Comparison of ENCODE assay signal across 18 mouse cellular contexts in the genomic region with DNA sequence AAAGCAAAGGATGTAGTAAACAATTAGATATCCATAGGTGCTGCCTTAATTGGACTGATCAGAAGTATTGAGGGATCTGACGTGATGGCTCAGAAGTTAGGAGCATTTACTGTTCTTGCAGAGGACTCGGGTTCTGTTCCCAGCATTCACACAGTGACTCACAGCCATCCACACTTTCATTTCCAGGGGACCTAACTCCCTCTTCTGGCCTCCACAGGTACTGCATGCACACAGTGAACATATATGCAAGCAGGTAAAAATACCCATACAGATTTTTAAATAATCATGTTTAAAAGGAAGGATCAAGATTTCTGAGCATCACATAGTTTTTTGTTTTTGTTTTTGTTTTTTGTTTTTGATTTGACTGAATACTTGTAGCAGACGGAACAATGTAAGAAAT.
DNase-seq lines count a peak whose midpoint lies in the region; ATAC-seq and TF ChIP-seq lines count a peak whose summit lies in the region.
"Had no signal": no experiment of that assay in that cellular context is flagged by ENCODE, and none has a peak within 500 bp of the region (broad histone marks: within the 10 kb centered on the region; RNA-seq: fewer than 3 reads in every experiment).

No protein-coding gene starts in this region.

- no peak; the same call in 1 of the 2 replicates for TF ChIP-seq RAD21 in MEL (IDR thresholded peaks at IDR 0.05; ENCODE audit: low read depth, low read length)

- ATAC-seq in intestine, postnatal 0 days, result no peak
- ATAC-seq in intestine, embryonic 16.5 days, result no peak
- ATAC-seq in lung, postnatal 0 days, result no peak
- ATAC-seq in liver, postnatal 0 days, result no peak

- no peak overlapping the region for H3K9ac ChIP-seq in intestine, postnatal 0 days (ENCODE audit: low read depth, low read length)
- H3K9ac ChIP-seq in intestine, embryonic 16.5 days (ENCODE audit: low read depth, low read length), result no peak overlapping the region
- no peak overlapping the region for H3K9ac ChIP-seq in lung, postnatal 0 days (replicated peaks; ENCODE audit: low read depth)
- no peak overlapping the region for H3K9ac ChIP-seq in MEL (ENCODE audit: control insufficient read depth, low read depth, low read length, poor library complexity, severe bottlenecking)
- H3K9ac ChIP-seq in liver, postnatal 0 days (replicated peaks), result no peak overlapping the region
- H3K9ac ChIP-seq: forebrain, embryonic 12.5 days; hindbrain, embryonic 14.5 days; stomach, embryonic 15.5 days had no signal

- TF ChIP-seq EP300 in lung, postnatal 0 days (IDR thresholded peaks at IDR 0.05), result no peak
- no peak for TF ChIP-seq EP300 in MEL (IDR thresholded peaks at IDR 0.05; ENCODE audit: low read depth in 1 of 2, low read length in 2 of 2)
- no peak for TF ChIP-seq EP300 in liver, postnatal 0 days (IDR thresholded peaks at IDR 0.05; ENCODE audit: low read depth)

- H3K79me2 ChIP-seq in MEL (ENCODE audit: control insufficient read depth, insufficient read depth, low read length, poor library complexity), result no peaks in the 10 kb centered on the region

- whole genome bisulfite sequencing in intestine, postnatal 0 days, result 96% methylated on average over 3 of the region's 3 CpGs
- WGBS in intestine, embryonic 16.5 days, result 96% methylated on average over 3 of the region's 3 CpGs
- WGBS in lung, postnatal 0 days, result 98% methylated on average over 3 of the region's 3 CpGs
- WGBS in liver, postnatal 0 days (ENCODE audit: insufficient replicate concordance), result 85% methylated on average over 3 of the region's 3 CpGs

- no peak overlapping the region for H3K4me3 ChIP-seq in intestine, postnatal 0 days (ENCODE audit: low read depth, low read length)
- no peak overlapping the region for H3K4me3 ChIP-seq in intestine, embryonic 16.5 days (ENCODE audit: low read length)
- no peak overlapping the region for H3K4me3 ChIP-seq in lung, postnatal 0 days (ENCODE audit: low read depth, low read length)
- H3K4me3 ChIP-seq in MEL (ENCODE audit: control insufficient read depth in 1 of 2, insufficient read depth in 1 of 2, low read depth in 2 of 2, low read length in 2 of 2), result no peak overlapping the region
- no peak overlapping the region for H3K4me3 ChIP-seq in liver, postnatal 0 days (ENCODE audit: low read depth, low read length)
- H3K4me3 ChIP-seq: forebrain, embryonic 12.5 days; stomach, embryonic 15.5 days had no signal

- no peaks in the 10 kb centered on the region for H3K36me3 ChIP-seq in intestine, postnatal 0 days (ENCODE audit: control insufficient read depth, insufficient read depth)
- H3K36me3 ChIP-seq in intestine, embryonic 16.5 days (ENCODE audit: control insufficient read depth, insufficient read depth, low read length), result no peaks in the 10 kb centered on the region
- no peaks in the 10 kb centered on the region for H3K36me3 ChIP-seq in lung, postnatal 0 days (ENCODE audit: insufficient read depth, low read length)
- no peaks in the 10 kb centered on the region for H3K36me3 ChIP-seq in MEL (ENCODE audit: control insufficient read depth in 1 of 2, insufficient read depth in 2 of 2, low read length in 2 of 2)
- no peaks in the 10 kb centered on the region for H3K36me3 ChIP-seq in liver, postnatal 0 days (replicated peaks; ENCODE audit: insufficient read depth, low read length)
- H3K36me3 ChIP-seq: stomach, embryonic 15.5 days had no signal

- no peaks in the 10 kb centered on the region for H3K9me3 ChIP-seq in intestine, postnatal 0 days (ENCODE audit: control insufficient read depth)
- no peaks in the 10 kb centered on the region for H3K9me3 ChIP-seq in intestine, embryonic 16.5 days (ENCODE audit: control insufficient read depth, low read length)
- H3K9me3 ChIP-seq in lung, postnatal 0 days (ENCODE audit: low read length), result no peaks in the 10 kb centered on the region
- H3K9me3 ChIP-seq in MEL (replicated peaks; ENCODE audit: insufficient read depth, low read length), result no peaks in the 10 kb centered on the region
- H3K9me3 ChIP-seq in liver, postnatal 0 days (ENCODE audit: low read length), result no peaks in the 10 kb centered on the region
- H3K9me3 ChIP-seq: forebrain, embryonic 12.5 days; stomach, embryonic 15.5 days had no signal

- H3K27ac ChIP-seq in intestine, postnatal 0 days (ENCODE audit: low read depth, low read length), result no peak overlapping the region
- H3K27ac ChIP-seq in intestine, embryonic 16.5 days (ENCODE audit: low read length), result no peak overlapping the region
- no peak overlapping the region for H3K27ac ChIP-seq in lung, postnatal 0 days (ENCODE audit: low read length)
- no peak overlapping the region for H3K27ac ChIP-seq in MEL (ENCODE audit: control insufficient read depth, low read depth, low read length)
- no peak overlapping the region for H3K27ac ChIP-seq in liver, postnatal 0 days (ENCODE audit: low read depth)
- H3K27ac ChIP-seq: forebrain, embryonic 12.5 days; hindbrain, embryonic 14.5 days; stomach, embryonic 15.5 days had no signal

- H3K4me2 ChIP-seq in intestine, postnatal 0 days (replicated peaks; ENCODE audit: low read depth), result no peak overlapping the region
- no peak overlapping the region for H3K4me2 ChIP-seq in intestine, embryonic 16.5 days (ENCODE audit: low read depth, low read length)
- H3K4me2 ChIP-seq in lung, postnatal 0 days (replicated peaks; ENCODE audit: low read depth, low read length), result no peak overlapping the region
- no peak overlapping the region for H3K4me2 ChIP-seq in liver, postnatal 0 days (ENCODE audit: low read depth, low read length)
- H3K4me2 ChIP-seq: forebrain, embryonic 12.5 days; hindbrain, embryonic 14.5 days; stomach, embryonic 15.5 days had no signal

- no peak for DNase-seq in lung, postnatal 0 days (ENCODE audit: low spot score)
- no peak for DNase-seq in lung, postnatal 25 days (ENCODE audit: low spot score)
- no peak for DNase-seq in MEL (ENCODE audit: low read depth, low spot score)
- no peak for DNase-seq in liver, postnatal 0 days
- DNase-seq in cerebellum, postnatal 4 days (ENCODE audit: low spot score in 2 of 2), result no peak
- DNase-seq: cerebellum, adult 9-10 months; heart, adult 11 months; heart, postnatal 10 days; kidney, adult 2 months; kidney, postnatal 25 days; lung, postnatal 10 days; spleen, adult 18-20 months; thymus, postnatal 25 days had no signal

- no peaks in the 10 kb centered on the region for H3K27me3 ChIP-seq in intestine, postnatal 0 days (replicated peaks; ENCODE audit: control insufficient read depth, insufficient read depth, low read length)
- no peaks in the 10 kb centered on the region for H3K27me3 ChIP-seq in intestine, embryonic 16.5 days (replicated peaks; ENCODE audit: control insufficient read depth, insufficient read depth, low read length)
- no peaks in the 10 kb centered on the region for H3K27me3 ChIP-seq in lung, postnatal 0 days (replicated peaks; ENCODE audit: insufficient read depth, low read length)
- H3K27me3 ChIP-seq in MEL (ENCODE audit: control insufficient read depth in 1 of 2, insufficient read depth in 2 of 2, low read length in 2 of 2), result no peaks in the 10 kb centered on the region
- no peaks in the 10 kb centered on the region for H3K27me3 ChIP-seq in liver, postnatal 0 days (ENCODE audit: insufficient read depth, low read length)
- H3K27me3 ChIP-seq: stomach, embryonic 15.5 days had no signal

- TF ChIP-seq CTCF in intestine, postnatal 0 days (IDR thresholded peaks at IDR 0.05; ENCODE audit: low read depth), result peak; percentile 35; the same call in 1 of the 2 replicates
- TF ChIP-seq CTCF in lung, postnatal 0 days (IDR thresholded peaks at IDR 0.05), result peak; percentile 29; the same call in 1 of the 2 replicates
- TF ChIP-seq CTCF in MEL (IDR thresholded peaks at IDR 0.05 in 2 of 3, conservative IDR thresholded peaks at IDR 0.05 in 1 of 3; ENCODE audit: control insufficient read depth in 1 of 3, insufficient read depth in 1 of 3, low read depth in 2 of 3, low read length in 3 of 3, poor library complexity in 1 of 3, severe bottlenecking in 1 of 3), result peak in 2 of 3 experiments; percentile 9 to 45; a peak in 3 of 6 replicates
- TF ChIP-seq CTCF in liver, postnatal 0 days (IDR thresholded peaks at IDR 0.05; ENCODE audit: low read depth), result 0 out of 2 replicates have a peak, but pooled peaks have one; percentile 35

- no peak for TF ChIP-seq POLR2A in MEL (IDR thresholded peaks at IDR 0.05; ENCODE audit: control insufficient read depth in 1 of 2, insufficient read depth in 1 of 2, low read depth in 1 of 2, low read length in 2 of 2, poor library complexity in 1 of 2)

- no peaks in the 10 kb centered on the region for H3K4me1 ChIP-seq in intestine, postnatal 0 days (replicated peaks; ENCODE audit: control insufficient read depth, insufficient read depth, low read length)
- no peaks in the 10 kb centered on the region for H3K4me1 ChIP-seq in intestine, embryonic 16.5 days (ENCODE audit: control insufficient read depth, insufficient read depth, low read length)
- H3K4me1 ChIP-seq in lung, postnatal 0 days (ENCODE audit: insufficient read depth, low read depth, low read length), result no peaks in the 10 kb centered on the region
- H3K4me1 ChIP-seq in MEL (ENCODE audit: control insufficient read depth in 1 of 2, insufficient read depth in 2 of 2, low read length in 2 of 2), result no peaks in the 10 kb centered on the region
- no peaks in the 10 kb centered on the region for H3K4me1 ChIP-seq in liver, postnatal 0 days (ENCODE audit: insufficient read depth)
- H3K4me1 ChIP-seq: stomach, embryonic 15.5 days had no signal

TF ChIP-seq in MEL, 35 proteins besides CTCF, POLR2A, EP300 and RAD21 (continues in another document):
- TF ChIP-seq POLR2AphosphoS2 (IDR thresholded peaks at IDR 0.05; ENCODE audit: low read length) (no peak), POLR2AphosphoS5 (IDR thresholded peaks at IDR 0.05; ENCODE audit: borderline replicate concordance, low read depth, low read length) (no peak), USF2 (IDR thresholded peaks at IDR 0.05; ENCODE audit: borderline replicate concordance in 1 of 2, insufficient read depth in 1 of 2, low read depth in 1 of 2, low read length in 2 of 2) (no peak), ETS1 (IDR thresholded peaks at IDR 0.05; ENCODE audit: low read depth, low read length) (no peak), MAZ (IDR thresholded peaks at IDR 0.05; ENCODE audit: low read depth, low read length) (no peak), GATA1 (IDR thresholded peaks at IDR 0.05; ENCODE audit: low read depth, low read length) (no peak), UBTF (IDR thresholded peaks at IDR 0.05; ENCODE audit: borderline replicate concordance, insufficient read depth, low read depth, low read length) (no peak), ZMIZ1 (IDR thresholded peaks at IDR 0.05; ENCODE audit: low read depth, low read length) (no peak), E2F4 (IDR thresholded peaks at IDR 0.05; ENCODE audit: borderline replicate concordance, low read depth, low read length) (no peak), RCOR1 (IDR thresholded peaks at IDR 0.05; ENCODE audit: low read depth, low read length) (no peak), SIN3A (IDR thresholded peaks at IDR 0.05; ENCODE audit: low read length) (no peak), ZNF384 (IDR thresholded peaks at IDR 0.05; ENCODE audit: low read depth, low read length) (no peak), MXI1 (IDR thresholded peaks at IDR 0.05; ENCODE audit: low read depth, low read length) (no peak), TBP (IDR thresholded peaks at IDR 0.05; ENCODE audit: low read depth, low read length) (no peak), USF1 (IDR thresholded peaks at IDR 0.05; ENCODE audit: low read depth, low read length) (no peak)
